Mouse (Mus musculus): Measurements from ENCODE around the gene Ptbp2. TPM values are rescaled to one million over a fixed set of nuclear protein-coding genes. Genes with fewer than 3 reads are reported as not detected.

The Ptbp2 gene
- total RNA-seq (2012; rRNA removed) (17.2 and 17.7 TPM in 2 replicates), total RNA-seq (2014; rRNA removed) (35.9 and 47.4 TPM in 2 replicates), polyA plus RNA-seq (2012; ENCODE audit: insufficient read length, low read depth) (29.8 and 33.0 TPM in 2 replicates)

DNA sequence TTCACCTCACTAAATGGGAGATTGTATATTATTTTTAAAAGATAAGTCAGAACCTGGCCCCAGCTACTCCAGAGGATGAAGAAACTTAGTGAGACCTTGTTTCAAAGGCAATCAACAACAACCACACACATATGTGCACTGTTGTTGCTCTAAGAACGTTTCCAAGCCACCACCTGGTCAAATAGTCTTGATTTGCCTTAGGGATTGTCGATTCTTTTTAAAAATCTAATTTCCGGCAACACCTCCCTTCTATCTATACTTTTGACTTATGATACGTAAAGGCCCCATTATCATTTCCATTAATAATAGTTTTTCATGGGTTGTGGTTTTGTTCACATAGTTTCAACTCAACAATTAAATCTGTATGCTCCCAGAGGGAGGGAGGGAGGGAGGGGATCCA is at the start of gene Ptbp2:
TSS of gene Ptbp2 (minus strand) at position 101 of the 400 bp plus-strand sequence.
- Histone ChIP-seq H3K9me3 (replicated peaks; ENCODE audit: low read length) (no peaks in the 10 kb centered on the region), H3K4me2 (ENCODE audit: insufficient read depth, low read depth, poor library complexity, severe bottlenecking) (peak within 1 kb of the TSS; percentile 22), H3K9ac (ENCODE audit: insufficient read depth, low read depth) (peak within 1 kb of the TSS; percentile 87), H3K4me3 (replicated peaks in 1 of 3; ENCODE audit: low read depth in 2 of 3, low read length in 2 of 3, poor library complexity in 1 of 3) (peak within 1 kb of the TSS; percentile 34 to 75 (median 66)), H3K36me3 (replicated peaks in 1 of 2; ENCODE audit: control insufficient read depth in 1 of 2, insufficient read depth in 1 of 2, low read length in 1 of 2) (no peaks in the 10 kb centered on the region), H3K4me1 (ENCODE audit: control insufficient read depth in 1 of 2, insufficient read depth in 2 of 2) (peaks cover 3 to 14% of the 10 kb centered on the region in 2 experiments; a peak in 3 of 4 replicates), H3K27ac (ENCODE audit: insufficient read depth, low read depth) (no peak within 1 kb of the TSS), H3K79me2 (replicated peaks; ENCODE audit: control insufficient read depth, extremely low read depth, insufficient read depth, poor library complexity, severe bottlenecking) (peaks cover 17% of the 10 kb centered on the region), H3K27me3 (replicated peaks) (no peaks in the 10 kb centered on the region)
- no peak for DNase-seq (ENCODE audit: extremely low read depth)
- dilution Hi-C loops (cut with MboI; ENCODE audit: extremely low pct_ligation_motif_present, extremely low pct_unique_long_range_greater_than_20kb, low sequenced_read_pairs) (no loop called here), in situ Hi-C loops (cut with MboI; ENCODE audit: low pct_ligation_motif_present, low pct_unique_long_range_greater_than_20kb, low sequenced_read_pairs) (no loop called here)
- TF ChIP-seq CHD2 (IDR thresholded peaks at IDR 0.05; ENCODE audit: low read length) (no peak), SIN3A (IDR thresholded peaks at IDR 0.05; ENCODE audit: low read length) (no peak), MEF2A (IDR thresholded peaks at IDR 0.05; ENCODE audit: borderline replicate concordance, low read depth, low read length) (no peak), PAX5 (IDR thresholded peaks at IDR 0.05; ENCODE audit: low read length) (no peak), ETS1 (conservative IDR thresholded peaks at IDR 0.05; ENCODE audit: low read depth, low read length) (no peak), MAX (IDR thresholded peaks at IDR 0.05; ENCODE audit: low read length) (no peak), JUND (conservative IDR thresholded peaks at IDR 0.05; ENCODE audit: low read depth, low read length) (no peak), BHLHE40 (IDR thresholded peaks at IDR 0.05; ENCODE audit: low read depth, low read length) (no peak), JUN (IDR thresholded peaks at IDR 0.05; ENCODE audit: insufficient read depth, low read depth, low read length) (no peak), POLR2A (IDR thresholded peaks at IDR 0.05; ENCODE audit: low read depth, low read length) (no peak), E2F4 (IDR thresholded peaks at IDR 0.05; ENCODE audit: insufficient replicate concordance, low read depth, low read length) (no peak), ZNF384 (IDR thresholded peaks at IDR 0.05; ENCODE audit: low read depth, low read length) (no peak), NELFE (IDR thresholded peaks at IDR 0.05; ENCODE audit: low read depth, low read length) (no peak), ZKSCAN1 (IDR thresholded peaks at IDR 0.05; ENCODE audit: borderline replicate concordance, low read depth, low read length) (no peak), IRF4 (IDR thresholded peaks at IDR 0.05; ENCODE audit: low read depth, low read length) (no peak), MYC (IDR thresholded peaks at IDR 0.05; ENCODE audit: low read depth, low read length) (no peak), USF2 (conservative IDR thresholded peaks at IDR 0.05; ENCODE audit: low read depth, low read length) (no peak), USF1 (IDR thresholded peaks at IDR 0.05; ENCODE audit: low read depth, low read length) (no peak), ELF1 (IDR thresholded peaks at IDR 0.05; ENCODE audit: low read depth, low read length) (no peak), MAFK (IDR thresholded peaks at IDR 0.05; ENCODE audit: insufficient replicate concordance, low read length) (no peak)

DNA sequence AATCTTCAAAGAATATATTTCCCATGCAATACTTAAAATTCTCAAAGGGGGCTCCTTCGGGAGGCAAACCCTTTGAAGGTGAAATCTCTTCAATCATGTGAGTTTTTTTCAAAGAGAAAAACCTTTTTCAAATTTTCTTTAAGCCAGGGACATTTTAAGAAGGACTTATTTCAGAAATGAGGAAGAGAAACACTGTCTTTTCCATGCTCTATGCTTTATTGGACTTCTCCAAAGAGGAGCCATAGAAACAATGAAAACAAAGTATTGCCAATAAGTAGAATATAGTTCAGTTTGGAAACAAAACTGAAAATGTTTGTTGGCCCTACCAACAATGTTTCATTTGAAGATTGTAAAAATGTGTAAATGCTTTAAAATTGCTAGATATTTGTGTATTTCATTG is 30.4 kb upstream of the Ptbp2 start:
- dilution Hi-C loops (cut with MboI; ENCODE audit: extremely low pct_ligation_motif_present, extremely low pct_unique_long_range_greater_than_20kb, low sequenced_read_pairs) (no loop called here), in situ Hi-C loops (cut with MboI; ENCODE audit: low pct_ligation_motif_present, low pct_unique_long_range_greater_than_20kb, low sequenced_read_pairs) (no loop called here)
- Histone ChIP-seq H3K79me2 (replicated peaks; ENCODE audit: control insufficient read depth, extremely low read depth, insufficient read depth, poor library complexity, severe bottlenecking) (no peaks in the 10 kb centered on the region), H3K9ac (ENCODE audit: insufficient read depth, low read depth) (no peak overlapping the region), H3K9me3 (replicated peaks; ENCODE audit: low read length) (no peaks in the 10 kb centered on the region), H3K36me3 (replicated peaks in 1 of 2; ENCODE audit: control insufficient read depth in 1 of 2, insufficient read depth in 1 of 2, low read length in 1 of 2) (no peaks in the 10 kb centered on the region), H3K4me1 (ENCODE audit: control insufficient read depth in 1 of 2, insufficient read depth in 2 of 2) (peaks cover 0 to 4% of the 10 kb centered on the region in 2 experiments; a peak in 1 of 4 replicates), H3K4me2 (ENCODE audit: insufficient read depth, low read depth, poor library complexity, severe bottlenecking) (no peak overlapping the region), H3K27ac (ENCODE audit: insufficient read depth, low read depth) (no peak overlapping the region), H3K4me3 (replicated peaks in 1 of 3; ENCODE audit: low read depth in 2 of 3, low read length in 2 of 3, poor library complexity in 1 of 3) (no peak overlapping the region), H3K27me3 (replicated peaks) (no peaks in the 10 kb centered on the region)
- TF ChIP-seq IRF4 (IDR thresholded peaks at IDR 0.05; ENCODE audit: low read depth, low read length) (peak; percentile 50), EP300 (IDR thresholded peaks at IDR 0.05; ENCODE audit: low read length) (peak; percentile 70; the same call in 1 of the 2 replicates), MAX (IDR thresholded peaks at IDR 0.05; ENCODE audit: low read length) (no peak), ZMIZ1 (IDR thresholded peaks at IDR 0.05; ENCODE audit: low read depth, low read length) (no peak), USF1 (IDR thresholded peaks at IDR 0.05; ENCODE audit: low read depth, low read length) (no peak), ZNF384 (IDR thresholded peaks at IDR 0.05; ENCODE audit: low read depth, low read length) (peak; percentile 27; the same call in 1 of the 2 replicates)
- DNase-seq (ENCODE audit: extremely low read depth): no peak

Data from CH12.LX (cell line).